ENCODE assay signal across 8 mouse cellular contexts in genomic region chr17:33940206-33940805, GRCm38 (mm10). TPM values are rescaled to one million over a fixed set of nuclear protein-coding genes. Genes with fewer than 3 reads are reported as not detected.
DNase-seq lines count a peak whose midpoint lies in the region; ATAC-seq lines count a peak whose summit lies in the region.

TSS of gene Pfdn6 (minus strand) at chr17:33940343.
TSS of gene Wdr46 (plus strand) at chr17:33940660.

- peak within 1 kb of the TSS; percentile 96 for H3K4me2 ChIP-seq in intestine, embryonic 14.5 days (ENCODE audit: low read length)

- no peaks in the 10 kb centered on the region for H3K27me3 ChIP-seq in intestine, embryonic 14.5 days (replicated peaks; ENCODE audit: control insufficient read depth, insufficient read depth, low read length)

- intact Hi-C loops in gastrocnemius, postnatal 36 days (cut with DNase I) = loop anchor here (2.0 kb wide), 1 partner anchor 14 kb away; the partner anchor contains the start of gene Vps52
- intact Hi-C loops in left cerebral cortex, postnatal 10 days (cut with DNase I) = no loop called here

- H3K4me3 ChIP-seq in intestine, embryonic 14.5 days (ENCODE audit: low read depth, low read length) = peak within 1 kb of the TSS; percentile 76

- peak within 1 kb of the TSS; percentile 65 for H3K9ac ChIP-seq in intestine, embryonic 14.5 days (ENCODE audit: low read length)

- peaks cover 51% of the 10 kb centered on the region for H3K36me3 ChIP-seq in intestine, embryonic 14.5 days (ENCODE audit: control insufficient read depth, insufficient read depth, low read length)

- H3K27ac ChIP-seq in intestine, embryonic 14.5 days (ENCODE audit: low read depth) = 0 out of 2 replicates have a peak within 1 kb of the TSS, but pooled peaks have one; percentile 9

- peak; percentile 90 for ATAC-seq in intestine, embryonic 14.5 days (replicated peaks; ENCODE audit: low FRiP score, low TSS enrichment, low read depth)
- ATAC-seq in megakaryocyte progenitor cell, adult 5-6 weeks (replicated peaks; ENCODE audit: poor library complexity) = peak; percentile 94

- H3K4me1 ChIP-seq in intestine, embryonic 14.5 days (replicated peaks; ENCODE audit: control insufficient read depth, insufficient read depth, low read length) = peaks cover 15% of the 10 kb centered on the region

- under 1% methylated on average over 36 of the region's 36 CpGs for WGBS in intestine, embryonic 14.5 days

- no peaks in the 10 kb centered on the region for H3K9me3 ChIP-seq in intestine, embryonic 14.5 days (ENCODE audit: control insufficient read depth, low read length)

- no peak for DNase-seq in adrenal gland, adult 8-10 months
- peak; percentile 83 for DNase-seq in embryo, embryonic 11.5 days (ENCODE audit: low read depth, low spot score)
- peak; percentile 77 to 80 for DNase-seq in gastrocnemius, postnatal 36 days
- peak; percentile 88 for DNase-seq in intestine, embryonic 14.5 days (ENCODE audit: low spot score)
- DNase-seq in left cerebral cortex, postnatal 10 days (ENCODE audit: extremely low spot score in 1 of 2, low spot score in 2 of 2) = peak; percentile 81 to 89
- peak; percentile 83 for DNase-seq in right cerebral cortex, postnatal 14 days
- DNase-seq in yolk sac, embryonic 10.5 days (ENCODE audit: low spot score) = peak; percentile 91

RNA-seq across cellular contexts. Expression of gene Pfdn6, which starts in this region (rescaled TPM):
- total RNA-seq in adrenal gland, adult 8-10 months (2022) = 100 to 1,000 TPM in 1 of 4 experiments, 10 to 100 TPM in 3; 74.1 to 119 (median 79.6) TPM
- total RNA-seq in gastrocnemius, postnatal 36 days (2021) = 10 to 100 TPM; 56.7 to 58.6 TPM
- polyA plus RNA-seq in intestine, embryonic 14.5 days (2014; fragmentation: Nextera tagmentation; extraction: Ambion mirVana) = 163 and 175 TPM in 2 replicates
- total RNA-seq in left cerebral cortex, postnatal 10 days (2021) = 10 to 100 TPM; 89.2 to 96.1 TPM
- total RNA-seq in megakaryocyte progenitor cell, adult 5-6 weeks (2015) = 124 and 132 TPM in 2 replicates
- total RNA-seq in megakaryocyte progenitor cell, adult 5-6 weeks (2017) = 144 and 218 TPM in 2 replicates

RNA-seq across cellular contexts. Expression of gene Wdr46, which starts in this region (rescaled TPM):
- 10 to 100 TPM; 30.0 to 43.8 (median 35.1) TPM for total RNA-seq in adrenal gland, adult 8-10 months (2022)
- 1 to 10 TPM; 8.4 to 9.7 TPM for total RNA-seq in gastrocnemius, postnatal 36 days (2021)
- 28.6 and 31.8 TPM in 2 replicates for polyA plus RNA-seq in intestine, embryonic 14.5 days (2014; fragmentation: Nextera tagmentation; extraction: Ambion mirVana)
- 10 to 100 TPM; 20.5 to 20.9 TPM for total RNA-seq in left cerebral cortex, postnatal 10 days (2021)
- 43.7 and 53.1 TPM in 2 replicates for total RNA-seq in megakaryocyte progenitor cell, adult 5-6 weeks (2015)
- total RNA-seq in megakaryocyte progenitor cell, adult 5-6 weeks (2017) = 64.4 and 65.4 TPM in 2 replicates
